Mouse (Mus musculus) CD4-positive naive resting alpha-beta T cell, adult 76 days (primary cell): ENCODE results near the gene Ankrd55. TPM values are rescaled to one million over a fixed set of nuclear protein-coding genes. Genes with fewer than 3 reads are reported as not detected.

Experiments
- total RNA-seq: library from RNA; stranded (reverse); gene quantifications from one replicate; pipeline ENCODE4 v1.2.4, GENCODE M21; 2023

Ankrd55 gene
- 0.47 TPM for total RNA-seq

DNA sequence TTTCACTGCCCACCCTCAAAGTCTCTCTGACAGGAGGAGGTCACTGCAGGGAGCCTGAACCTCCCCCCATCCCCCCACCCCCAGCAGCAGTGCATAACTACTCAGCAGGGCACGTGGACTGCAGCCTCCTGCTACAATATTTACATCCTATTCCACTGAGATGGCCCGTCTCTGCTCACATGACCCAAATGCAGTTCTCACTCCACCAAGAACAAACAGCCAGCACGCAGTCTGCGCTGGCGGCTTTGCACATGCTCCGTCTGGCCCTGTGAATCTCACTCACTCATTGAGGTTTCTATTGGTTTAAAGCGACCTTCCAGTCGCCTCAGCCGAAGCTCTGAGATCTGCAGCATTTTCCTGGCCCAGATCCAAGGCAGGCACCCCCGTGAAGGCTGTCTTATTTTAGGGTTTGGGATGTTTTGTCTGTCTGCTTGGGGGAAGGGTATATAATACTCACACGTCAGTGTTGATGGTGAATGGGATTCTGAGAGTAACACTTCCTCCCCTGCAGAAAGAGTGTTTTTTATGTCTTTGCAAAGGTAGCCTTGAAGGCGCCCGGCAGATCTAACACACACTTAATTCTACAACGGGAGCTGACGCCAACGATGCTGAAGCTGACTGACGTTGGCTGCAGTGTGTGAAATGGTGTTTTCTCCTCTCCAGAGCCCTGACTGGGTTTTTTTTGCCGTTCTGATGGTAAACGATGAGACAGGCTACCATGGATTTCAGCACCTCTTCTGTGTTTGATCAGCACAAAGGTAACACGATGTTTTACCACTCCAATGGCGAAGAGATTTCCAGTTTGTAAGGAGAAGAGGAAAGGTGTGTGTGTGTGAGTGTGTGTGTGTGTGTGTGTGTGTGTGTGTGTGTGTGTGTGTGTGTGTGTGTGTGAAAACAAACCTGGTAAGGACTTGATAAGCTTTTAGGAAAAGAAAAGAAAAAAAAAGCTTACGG, at the start of gene Ankrd55:
Ankrd55 (plus strand) TSS at position 227 of the 954 bp plus-strand sequence.

Other genes starting within 250 kb of the Ankrd55 start
- gene Il6st, start 175.6 kb downstream of the Ankrd55 start, total RNA-seq = 202 TPM